Mouse (Mus musculus) erythroid progenitor cell, adult 5-6 weeks (primary cell): ENCODE measurements around the gene Btg3. TPM values are rescaled to one million over a fixed set of nuclear protein-coding genes. Genes with fewer than 3 reads are reported as not detected.

ENCODE experiments used
- ATAC-seq: replicated peaks from 2 replicates; pipeline ENCODE4 v1.8.0; 2016; ENCODE audit warnings: moderate number of reproducible peaks, mild to moderate bottlenecking, moderate TSS enrichment, inconsistent platforms; ENCODE audit not compliant: poor library complexity, low FRiP score, severe bottlenecking
- total RNA-seq, 2 experiments: library from RNA; stranded (forward) in 1 of 2; stranded (reverse) in 1 of 2; fragments of 150-400 nt in 1 of 2; fragments of 186-747, 209-891 nt in 1 of 2; gene quantifications; 2 replicates each; pipeline versions ENCODE4 v1.2.3 to v1.2.4; 2015 to 2017; ENCODE audit warnings: low replicate concordance in 2 of 2

Gene Btg3
- total RNA-seq, 2 experiments from 2014 or later, result 31.6 to 54.5 TPM

- no peak for ATAC-seq
Observed at GRCm38 (mm10) chr16:78347328-78347926, 29.6 kb downstream of the Btg3 start.

GRCm38 (mm10) chr16:78346662-78347327 lies 30.2 kb downstream of the Btg3 start:
- ATAC-seq, result no peak

- ATAC-seq, result no peak
Observed at GRCm38 (mm10) chr16:78343792-78344191, 33.2 kb downstream of the Btg3 start.

DNA sequence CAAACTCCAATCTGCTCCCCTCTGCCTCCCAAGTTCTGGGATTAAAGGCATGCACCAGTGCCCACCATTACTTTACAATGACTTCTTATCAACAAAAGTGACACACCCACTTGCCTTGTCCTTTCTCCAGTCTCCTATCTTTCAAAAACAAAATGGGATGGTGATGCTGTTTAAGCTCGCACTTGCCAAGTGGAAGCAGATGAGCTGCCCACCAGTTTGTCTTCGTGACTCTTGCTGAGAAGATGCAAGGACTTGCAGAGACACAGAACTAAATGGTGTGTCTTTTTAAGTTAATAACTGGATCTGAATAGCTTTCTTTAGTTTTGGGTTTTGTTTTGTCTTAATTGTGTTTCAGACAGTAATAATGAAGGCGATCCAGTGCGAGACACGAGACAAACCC lies 34.2 kb downstream of the Btg3 start:
- ATAC-seq, result no peak

- ATAC-seq, result no peak
Observed at GRCm38 (mm10) chr16:78341356-78341755, 35.6 kb downstream of the Btg3 start.

- no peak for ATAC-seq
Observed at GRCm38 (mm10) chr16:78337226-78337625, 39.8 kb downstream of the Btg3 start.

DNA sequence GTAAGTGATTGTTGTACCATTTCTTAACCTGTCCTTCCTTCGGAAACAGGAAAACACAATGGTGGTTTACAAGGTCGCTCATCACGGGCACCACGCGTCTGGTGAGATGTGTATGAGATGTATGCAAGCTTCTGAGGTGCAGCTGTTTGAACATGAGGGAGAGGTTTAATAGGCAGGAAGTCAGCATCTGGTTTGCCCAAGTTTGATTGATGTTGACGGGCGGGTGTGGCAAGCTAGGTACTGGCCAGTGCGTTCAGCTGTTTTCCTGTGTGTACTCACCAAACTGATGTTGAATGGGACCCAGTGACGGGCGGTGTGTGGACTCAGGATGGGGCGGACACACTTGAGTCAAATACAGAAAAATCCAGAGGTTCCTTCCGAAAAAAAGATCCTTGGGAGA lies 49.0 kb downstream of the Btg3 start:
- ATAC-seq, result no peak

DNA sequence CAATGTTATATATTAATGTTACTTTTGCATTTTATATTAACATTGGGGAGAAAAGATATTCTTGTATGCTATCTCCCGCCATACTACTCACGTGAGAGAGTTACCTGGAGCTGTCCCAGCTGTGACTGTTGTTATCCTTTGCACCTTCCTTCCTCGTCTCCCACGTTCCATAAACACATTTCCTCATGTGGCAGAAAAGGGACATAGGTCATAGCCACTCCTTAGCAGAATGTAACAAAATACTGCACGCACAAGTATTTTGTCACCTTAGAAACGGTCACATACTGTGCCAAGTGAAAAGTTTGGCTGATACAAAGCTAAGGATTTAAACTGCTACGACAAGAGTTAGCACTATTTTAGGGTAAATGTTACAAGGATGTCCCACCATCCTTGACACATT lies 49.4 kb downstream of the Btg3 start:
- no peak for ATAC-seq

- no peak for ATAC-seq
Observed at GRCm38 (mm10) chr16:78325972-78326848, 50.8 kb downstream of the Btg3 start.

DNA sequence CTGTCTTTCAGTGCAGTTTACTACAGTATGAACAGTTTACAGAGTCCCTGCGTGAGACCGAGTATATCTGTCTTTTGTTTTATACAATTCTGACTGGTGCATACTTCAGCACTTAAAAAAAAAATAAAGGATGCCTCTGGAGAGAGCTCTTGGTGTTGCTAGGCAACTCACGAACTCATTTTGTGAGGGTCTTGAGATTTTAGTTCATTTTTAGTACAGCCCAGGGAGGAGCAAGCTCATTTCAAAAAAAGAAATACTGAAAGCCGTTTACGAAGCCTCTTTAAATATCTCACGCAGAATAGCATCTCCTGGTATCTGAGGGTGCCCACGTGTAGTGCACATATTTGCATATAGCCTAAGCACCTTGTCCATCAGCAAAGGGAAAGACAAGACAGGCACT lies 54.9 kb downstream of the Btg3 start:
- ATAC-seq, result no peak

DNA sequence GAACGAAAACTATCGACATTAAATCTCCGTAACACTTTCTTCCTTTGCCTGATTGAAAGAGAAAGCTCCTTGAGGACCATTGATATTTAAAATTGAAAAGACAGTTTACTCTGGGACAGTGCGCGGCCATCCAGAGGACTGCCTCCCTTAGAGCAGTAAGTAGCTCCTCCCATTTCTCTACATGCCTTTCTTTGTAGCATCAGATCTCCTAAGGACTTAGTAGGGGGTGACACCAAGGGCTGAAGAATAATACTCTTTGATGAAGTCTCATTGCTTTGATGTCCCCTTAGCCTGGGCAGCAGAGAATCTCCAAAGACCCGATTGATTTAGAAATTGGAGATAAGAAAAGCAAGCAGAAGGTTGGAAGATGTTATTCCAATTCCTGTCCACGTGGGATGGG lies 55.4 kb downstream of the Btg3 start:
- no peak for ATAC-seq

DNA sequence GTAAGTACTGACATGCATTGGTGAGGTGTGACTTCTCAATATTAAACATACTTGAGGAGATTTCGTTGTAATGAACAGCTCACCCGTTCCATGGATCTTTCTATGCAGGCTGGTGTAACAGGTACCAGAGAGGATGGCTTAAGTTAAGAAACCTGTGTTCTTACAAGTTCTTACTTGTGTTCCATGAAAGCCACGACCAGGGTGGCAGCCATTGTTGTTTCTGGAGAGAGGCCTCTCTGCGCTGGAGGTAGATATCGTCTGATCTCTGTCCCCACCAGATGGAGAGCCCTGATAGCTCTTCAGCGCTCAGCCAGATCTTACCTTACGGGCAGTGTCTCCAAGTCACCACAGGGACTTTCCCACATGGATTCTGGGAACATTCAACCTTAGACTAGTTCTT lies 57.3 kb downstream of the Btg3 start:
- no peak for ATAC-seq

DNA sequence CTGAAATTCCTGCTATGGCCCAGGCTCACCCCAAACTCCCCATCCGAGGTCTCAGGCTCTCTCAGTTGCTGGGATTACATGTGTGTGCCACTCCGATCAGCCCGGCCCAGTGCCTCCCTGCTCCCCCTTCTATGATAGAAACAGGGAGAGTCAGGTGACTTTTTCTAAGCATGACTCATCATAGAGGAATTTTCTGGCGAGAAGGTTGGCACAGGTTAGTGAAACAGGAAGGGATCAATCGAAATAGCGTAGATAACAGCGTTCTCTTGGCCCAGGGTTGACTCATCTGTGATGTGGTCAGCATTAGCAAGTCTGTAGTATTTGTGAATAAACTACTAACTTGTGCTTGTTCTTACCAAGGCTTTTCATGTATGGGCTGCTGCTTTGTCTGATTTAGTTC lies 59.0 kb downstream of the Btg3 start:
- ATAC-seq, result no peak

DNA sequence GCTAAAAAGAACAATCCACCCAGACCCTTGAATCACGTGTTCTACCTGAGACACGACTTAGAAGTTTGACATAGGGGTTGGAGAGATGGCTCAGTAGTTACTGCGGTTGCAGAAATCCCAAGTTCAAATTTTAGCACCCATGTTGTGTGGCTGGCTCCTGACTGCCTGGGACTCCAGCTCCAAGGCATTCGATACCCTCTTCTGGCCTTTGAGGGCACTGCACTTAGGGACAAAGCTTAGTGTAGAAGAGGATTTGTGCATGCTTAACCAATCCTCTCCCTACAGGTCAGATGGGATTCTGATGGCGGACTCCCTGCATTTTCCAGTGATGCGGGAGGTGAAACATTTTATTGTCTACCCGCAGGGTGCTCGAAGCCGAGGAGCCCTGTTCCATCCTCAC lies 60.1 kb downstream of the Btg3 start:
- ATAC-seq, result no peak

- ATAC-seq, result no peak
Observed at GRCm38 (mm10) chr16:78314026-78314425, 63.0 kb downstream of the Btg3 start.

DNA sequence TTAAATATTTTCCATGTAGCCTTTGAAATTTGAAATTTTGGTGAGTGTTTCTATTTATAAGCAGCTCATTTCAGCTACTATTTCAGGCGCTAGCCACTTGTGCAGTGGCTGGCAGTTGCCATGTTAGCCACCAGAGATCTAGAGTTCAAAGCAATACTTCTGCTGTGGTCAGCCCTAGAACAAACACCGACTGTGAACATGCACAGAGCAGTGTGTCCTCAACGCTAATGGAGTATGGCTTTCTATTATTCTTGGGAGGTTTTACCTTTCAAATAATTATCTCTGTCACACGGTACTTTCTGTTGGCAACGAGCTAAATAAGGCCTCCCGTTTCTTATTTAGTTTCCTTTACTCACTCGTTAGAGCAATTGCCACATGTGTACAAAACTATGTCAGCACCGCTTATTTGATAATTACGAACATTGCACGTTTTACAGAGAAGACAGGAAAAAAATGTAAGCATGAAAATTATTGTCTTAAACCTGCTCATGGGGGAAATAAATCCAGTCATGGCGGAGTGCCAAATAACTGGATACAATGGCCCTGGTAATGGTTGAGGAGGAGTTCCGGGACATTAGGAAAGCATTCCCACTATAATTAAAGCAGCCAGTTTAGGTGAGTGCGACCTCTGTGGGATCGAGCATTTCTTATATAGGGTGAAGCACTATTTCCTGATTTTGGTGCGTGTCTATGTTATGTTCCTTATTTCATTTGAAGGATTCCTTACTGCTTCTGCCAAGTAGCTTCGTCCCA lies 63.7 kb downstream of the Btg3 start:
- ATAC-seq, result no peak

DNA sequence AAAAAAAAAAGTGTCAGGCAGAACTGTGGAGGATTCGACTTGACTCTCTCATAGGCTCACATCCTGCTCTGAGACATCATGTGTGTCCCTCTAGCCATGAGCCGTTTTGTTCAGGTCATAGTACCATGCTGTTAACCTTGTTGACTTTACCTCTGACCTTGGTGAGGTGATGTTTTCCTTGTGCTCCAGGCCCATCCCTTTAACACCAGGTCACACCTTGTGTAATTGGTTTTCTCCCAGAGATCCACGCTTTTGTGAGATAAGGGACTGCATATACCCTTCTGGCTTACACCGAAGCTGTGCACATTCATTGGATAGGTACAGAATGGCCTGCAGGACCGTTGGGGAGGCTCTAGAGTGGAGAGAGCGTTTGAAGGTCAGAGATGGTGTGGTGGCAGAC lies 67.7 kb downstream of the Btg3 start:
- ATAC-seq, result no peak

DNA sequence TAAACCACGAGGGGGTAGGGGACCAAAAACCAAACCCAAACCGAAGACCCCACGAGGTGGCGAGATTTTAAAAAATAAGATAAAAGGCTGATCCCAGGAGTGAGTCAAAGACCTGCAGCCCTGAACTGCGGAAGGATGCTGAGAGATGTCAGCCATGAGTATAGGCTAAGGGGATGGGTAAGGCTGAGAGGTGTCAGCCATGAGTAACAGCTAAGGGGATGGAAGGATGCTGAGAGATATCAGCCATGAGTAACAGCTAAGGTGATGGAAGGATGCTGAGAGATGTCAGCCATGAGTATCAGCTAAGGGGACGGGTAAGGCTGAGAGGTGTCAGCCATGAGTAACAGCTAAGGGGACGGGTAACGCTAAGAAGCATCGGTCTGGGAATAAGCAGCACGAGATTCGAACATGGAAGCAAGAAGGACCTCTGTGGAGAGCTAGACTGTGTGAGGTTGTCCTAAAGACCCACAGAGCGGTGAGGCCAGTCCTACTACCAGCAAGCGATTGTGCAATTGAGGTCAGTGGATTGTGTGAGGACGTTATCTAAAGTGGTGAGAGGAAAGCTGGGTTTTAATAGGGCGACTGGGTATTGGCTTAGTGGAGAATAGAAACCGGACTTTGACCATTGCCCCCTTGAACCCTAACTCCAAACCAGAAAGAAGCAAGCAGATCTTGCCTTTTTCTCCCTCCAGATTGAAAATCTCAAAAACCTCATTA lies 69.4 kb downstream of the Btg3 start:
- ATAC-seq, result 0 out of 2 replicates have a peak, but pooled peaks have one; percentile 14

- no peak for ATAC-seq
Observed at GRCm38 (mm10) chr16:78306606-78307005, 70.4 kb downstream of the Btg3 start.
